ENCODE assay signal across 31 mouse cellular contexts in genomic region chr2:85265667-85266066, GRCm38 (mm10).
DNase-seq lines count a peak whose midpoint lies in the region; ATAC-seq and TF ChIP-seq lines count a peak whose summit lies in the region.
"Had no signal": no experiment of that assay in that cellular context is flagged by ENCODE, and none has a peak within 500 bp of the region (broad histone marks: within the 10 kb centered on the region; RNA-seq: fewer than 3 reads in every experiment).

No protein-coding gene starts in this region.

- H3K4me2 ChIP-seq in limb, embryonic 13.5 days (replicated peaks), result no peak overlapping the region
- H3K4me2 ChIP-seq: heart, embryonic 13.5 days; hindbrain, embryonic 15.5 days; limb, embryonic 12.5 days; liver, embryonic 12.5 days; neural tube, embryonic 15.5 days; stomach, embryonic 15.5 days had no signal

- no peak for DNase-seq in gastrocnemius, adult 2 months
- no peak for DNase-seq in gastrocnemius, postnatal 4 days (ENCODE audit: low spot score in 2 of 2)
- no peak for DNase-seq in limb, embryonic 10.5 days (ENCODE audit: low spot score)
- peak; percentile 37 for DNase-seq in Muller cell, postnatal 12 days (ENCODE audit: inconsistent ontology term)
- no peak for DNase-seq in lung, adult 18-20 months
- DNase-seq: adrenal gland, postnatal 36 days; cerebellum, adult 8-10 months; cerebellum, postnatal 25 days; gastrocnemius, postnatal 36 days; heart, postnatal 10 days; kidney, adult 2 months; kidney, postnatal 36 days; liver, postnatal 0 days; midbrain, embryonic 14.5 days; thymus, adult 2 months; thymus, postnatal 36 days had no signal

- no peak overlapping the region for H3K9ac ChIP-seq in limb, embryonic 13.5 days
- H3K9ac ChIP-seq: heart, embryonic 13.5 days; hindbrain, embryonic 15.5 days; limb, embryonic 12.5 days; liver, embryonic 12.5 days; liver, postnatal 0 days; neural tube, embryonic 15.5 days; stomach, embryonic 15.5 days had no signal

- peak; percentile 24; the same call in 1 of the 2 replicates for ATAC-seq in limb, embryonic 13.5 days (ENCODE audit: low FRiP score, low read depth)
- ATAC-seq: CD4-positive, CD25-positive, alpha-beta regulatory T cell, adult 4 months; forebrain, embryonic 16.5 days; inflammation-experienced regulatory T-cells, adult 6 months; liver, embryonic 12.5 days; liver, postnatal 0 days; lung, postnatal 0 days had no signal

- no peak for TF ChIP-seq CTCF in gastrocnemius, adult 2 months (IDR thresholded peaks at IDR 0.05)

- H3K4me3 ChIP-seq in gastrocnemius, adult 2 months, result no peak overlapping the region
- H3K4me3 ChIP-seq in limb, embryonic 13.5 days, result no peak overlapping the region
- no peak overlapping the region for H3K4me3 ChIP-seq in limb, embryonic 10.5 days
- H3K4me3 ChIP-seq in brown adipose tissue, adult 24 weeks (ENCODE audit: insufficient read depth, low read depth, low read length), result no peak overlapping the region
- H3K4me3 ChIP-seq: heart, embryonic 13.5 days; hindbrain, embryonic 10.5 days; hindbrain, embryonic 15.5 days; layer of hippocampus, adult 2 months; limb, embryonic 12.5 days; liver, embryonic 12.5 days; neural tube, embryonic 15.5 days; stomach, embryonic 15.5 days had no signal

- intact Hi-C loops in gastrocnemius, adult 2 months (cut with DNase I), result no loop called here

- no peaks in the 10 kb centered on the region for H3K27me3 ChIP-seq in limb, embryonic 13.5 days
- H3K27me3 ChIP-seq in limb, embryonic 10.5 days (ENCODE audit: low read depth, poor library complexity, severe bottlenecking), result no peaks in the 10 kb centered on the region
- H3K27me3 ChIP-seq: heart, embryonic 13.5 days; hindbrain, embryonic 15.5 days; limb, embryonic 12.5 days; liver, embryonic 12.5 days; neural tube, embryonic 15.5 days; stomach, embryonic 15.5 days had no signal

- no peaks in the 10 kb centered on the region for H3K9me3 ChIP-seq in limb, embryonic 13.5 days
- no peaks in the 10 kb centered on the region for H3K9me3 ChIP-seq in limb, embryonic 10.5 days (replicated peaks)
- H3K9me3 ChIP-seq: heart, embryonic 13.5 days; hindbrain, embryonic 10.5 days; hindbrain, embryonic 15.5 days; limb, embryonic 12.5 days; liver, embryonic 12.5 days; neural tube, embryonic 15.5 days; stomach, embryonic 15.5 days had no signal

- H3K27ac ChIP-seq in gastrocnemius, adult 2 months, result peak overlapping the region; percentile 20; the same call in 1 of the 2 replicates
- no peak overlapping the region for H3K27ac ChIP-seq in limb, embryonic 13.5 days
- no peak overlapping the region for H3K27ac ChIP-seq in limb, embryonic 10.5 days
- H3K27ac ChIP-seq in brown adipose tissue, adult 24 weeks (replicated peaks; ENCODE audit: low read depth, low read length), result peak overlapping the region; percentile 75
- H3K27ac ChIP-seq: heart, embryonic 13.5 days; hindbrain, embryonic 10.5 days; hindbrain, embryonic 15.5 days; layer of hippocampus, adult 2 months; limb, embryonic 12.5 days; liver, embryonic 12.5 days; macrophage; neural tube, embryonic 15.5 days; stomach, embryonic 15.5 days had no signal

- no peaks in the 10 kb centered on the region for H3K36me3 ChIP-seq in limb, embryonic 13.5 days
- H3K36me3 ChIP-seq in limb, embryonic 10.5 days, result no peaks in the 10 kb centered on the region
- H3K36me3 ChIP-seq: heart, embryonic 13.5 days; hindbrain, embryonic 10.5 days; hindbrain, embryonic 15.5 days; limb, embryonic 12.5 days; liver, embryonic 12.5 days; neural tube, embryonic 15.5 days; stomach, embryonic 15.5 days had no signal

- no peaks in the 10 kb centered on the region for H3K4me1 ChIP-seq in limb, embryonic 13.5 days
- no peaks in the 10 kb centered on the region for H3K4me1 ChIP-seq in limb, embryonic 10.5 days
- H3K4me1 ChIP-seq in brown adipose tissue, adult 24 weeks (ENCODE audit: control insufficient read depth, insufficient read depth, insufficient read length, low read length), result peaks cover 4% of the 10 kb centered on the region; the same call in 1 of the 2 replicates
- H3K4me1 ChIP-seq: heart, embryonic 13.5 days; hindbrain, embryonic 10.5 days; hindbrain, embryonic 15.5 days; limb, embryonic 12.5 days; liver, embryonic 12.5 days; neural tube, embryonic 15.5 days; stomach, embryonic 15.5 days had no signal

Comparison
In these comparisons a context has a peak if more than half of its experiments do, and no peak if none do; other contexts are left out.
1. H3K27ac ChIP-seq: peak in gastrocnemius, adult 2 months (single experiment) and brown adipose tissue, adult 24 weeks (single experiment); none in limb, embryonic 13.5 days (single experiment) and limb, embryonic 10.5 days (single experiment).